Mouse (Mus musculus): ENCODE data around the gene Fstl4. TPM values are rescaled to one million over a fixed set of nuclear protein-coding genes. Genes with fewer than 3 reads are reported as not detected.

Fstl4 gene
- 0.25 and 0.73 TPM in 2 replicates for polyA plus RNA-seq (2012; rRNA removed)

GRCm38 (mm10) chr11:52764461-52764893 lies at the start of gene Fstl4:
TSS of gene Fstl4 (plus strand) at chr11:52764634.

Data from central nervous system, embryonic 11.5 days (tissue).